Mouse (Mus musculus) C2C12 (cell line): ENCODE measurements around the gene Cnn3. TPM values are rescaled to one million over a fixed set of nuclear protein-coding genes. Genes with fewer than 3 reads are reported as not detected.

Source experiments
- H3K27me3 ChIP-seq: one replicate; pipeline ENCODE4 v1.6.1; 2011; ENCODE audit not compliant: control insufficient read depth, insufficient read depth, insufficient read length
- H3K36me3 ChIP-seq: one replicate; pipeline ENCODE4 v1.6.1; 2011; ENCODE audit not compliant: control insufficient read depth, insufficient read depth
- H3K4me3 ChIP-seq: one replicate; pipeline ENCODE4 v1.5.1; 2011; ENCODE audit warnings: mild to moderate bottlenecking, control low read depth; ENCODE audit not compliant: poor library complexity, insufficient read depth, severe bottlenecking
- H3K79me2 ChIP-seq: one replicate; pipeline ENCODE4 v1.6.1; 2011; ENCODE audit not compliant: control insufficient read depth, insufficient read depth
- H3K79me3 ChIP-seq: one replicate; pipeline ENCODE4 v1.6.1; 2011; ENCODE audit warnings: low read depth, control low read depth
- H3ac ChIP-seq: one replicate; pipeline ENCODE3; 2011; ENCODE audit warnings: low read depth; ENCODE audit not compliant: control insufficient read depth, insufficient read length
- CEBPB ChIP-seq: IDR thresholded peaks from one replicate; pipeline ENCODE4 v1.6.1; 2011; ENCODE audit warnings: low read depth, mild to moderate bottlenecking, control low read depth, moderate library complexity
- CTCF ChIP-seq: IDR thresholded peaks from one replicate; pipeline ENCODE4 v1.5.1; 2011; ENCODE audit not compliant: control insufficient read depth, insufficient read depth, insufficient read length
- FOSL1 ChIP-seq: IDR thresholded peaks from one replicate; pipeline ENCODE4 v1.8.0; 2011; ENCODE audit warnings: mild to moderate bottlenecking, low read length; ENCODE audit not compliant: poor library complexity, insufficient read depth, severe bottlenecking
- MAX ChIP-seq: IDR thresholded peaks from one replicate; pipeline ENCODE4 v1.6.1; 2011; ENCODE audit warnings: mild to moderate bottlenecking, control low read depth
- MYOD1 ChIP-seq: IDR thresholded peaks from one replicate; pipeline ENCODE4 v1.6.1; 2011; ENCODE audit warnings: low read depth; ENCODE audit not compliant: control insufficient read depth, insufficient read length
- MYOG ChIP-seq: IDR thresholded peaks from one replicate; pipeline ENCODE4 v1.6.1; 2011; ENCODE audit not compliant: control insufficient read depth, insufficient read length; ENCODE audit errors: extremely low read depth
- USF1 ChIP-seq: IDR thresholded peaks from one replicate; pipeline ENCODE4 v1.6.1; 2011; ENCODE audit warnings: low read depth, mild to moderate bottlenecking, control low read depth, moderate library complexity
- polyA plus RNA-seq: library from polyadenylated mRNA; unstranded; fragments of >200 nt; fragmentation: generic; extraction: Trizol; gene quantifications from one replicate; pipeline ENCODE4 v1.2.1, GENCODE M21; 2012; ENCODE audit warnings: missing spikeins

Gene Cnn3
- polyA plus RNA-seq, 1 experiment: 362 TPM

- H3K79me3 ChIP-seq: peaks cover 67% of the 10 kb centered on the region
- H3K79me2 ChIP-seq: peaks cover 90% of the 10 kb centered on the region
- H3K4me3 ChIP-seq: no peak overlapping the region
- no peak for TF ChIP-seq USF1
- no peak for TF ChIP-seq MAX
- no peak for TF ChIP-seq FOSL1
- no peak for TF ChIP-seq MYOG
- TF ChIP-seq CTCF: no peak
- TF ChIP-seq MYOD1: no peak
- no peak for TF ChIP-seq CEBPB
- no peak overlapping the region for H3ac ChIP-seq
- H3K27me3 ChIP-seq: no peaks in the 10 kb centered on the region
- peaks cover 38% of the 10 kb centered on the region for H3K36me3 ChIP-seq
Measured at GRCm38 (mm10) chr3:121448029-121448468, 21.8 kb downstream of the Cnn3 start.

- Histone ChIP-seq H3K4me3 (no peak overlapping the region), H3K36me3 (peaks cover 37% of the 10 kb centered on the region), H3K79me2 (peaks cover 84% of the 10 kb centered on the region), H3ac (no peak overlapping the region), H3K79me3 (peaks cover 63% of the 10 kb centered on the region), H3K27me3 (no peaks in the 10 kb centered on the region)
- TF ChIP-seq MYOD1: no peak
- no peak for TF ChIP-seq CTCF
- no peak for TF ChIP-seq FOSL1
- TF ChIP-seq USF1: no peak
- TF ChIP-seq MYOG: no peak
- TF ChIP-seq CEBPB: no peak
- no peak for TF ChIP-seq MAX
Measured at GRCm38 (mm10) chr3:121448606-121449005, 22.3 kb downstream of the Cnn3 start.

- peaks cover 36% of the 10 kb centered on the region for H3K36me3 ChIP-seq
- H3K79me2 ChIP-seq: peaks cover 75% of the 10 kb centered on the region
- TF ChIP-seq USF1 (no peak), CEBPB (peak; percentile 82), MAX (no peak), FOSL1 (no peak), CTCF (no peak), MYOG (no peak)
- H3ac ChIP-seq: no peak overlapping the region
- no peak overlapping the region for H3K4me3 ChIP-seq
- no peaks in the 10 kb centered on the region for H3K27me3 ChIP-seq
- peaks cover 53% of the 10 kb centered on the region for H3K79me3 ChIP-seq
Measured at GRCm38 (mm10) chr3:121449527-121449926, 23.2 kb downstream of the Cnn3 start.

GRCm38 (mm10) chr3:121451404-121451803 is 25.1 kb downstream of the Cnn3 start:
- TF ChIP-seq MYOG (no peak), USF1 (no peak), CTCF (no peak), MAX (no peak), CEBPB (no peak), FOSL1 (no peak), MYOD1 (no peak)
- H3K36me3 ChIP-seq: peaks cover 53% of the 10 kb centered on the region
- peaks cover 37% of the 10 kb centered on the region for H3K79me3 ChIP-seq
- no peak overlapping the region for H3ac ChIP-seq
- no peak overlapping the region for H3K4me3 ChIP-seq
- peaks cover 56% of the 10 kb centered on the region for H3K79me2 ChIP-seq
- no peaks in the 10 kb centered on the region for H3K27me3 ChIP-seq

- TF ChIP-seq CEBPB (no peak), USF1 (no peak), MYOD1 (no peak), MAX (no peak), FOSL1 (no peak), CTCF (no peak), MYOG (no peak)
- H3K36me3 ChIP-seq: peaks cover 63% of the 10 kb centered on the region
- no peaks in the 10 kb centered on the region for H3K27me3 ChIP-seq
- H3ac ChIP-seq: no peak overlapping the region
- H3K79me2 ChIP-seq: no peaks in the 10 kb centered on the region
- peaks cover 1% of the 10 kb centered on the region for H3K79me3 ChIP-seq
- H3K4me3 ChIP-seq: no peak overlapping the region
Measured at GRCm38 (mm10) chr3:121458545-121459492, 32.5 kb downstream of the Cnn3 start.
